Mouse (Mus musculus): ENCODE results near the gene Ngef.

GRCm38 (mm10) chr1:87468321-87468720 lies 105.3 kb downstream of the Ngef start:
- TF ChIP-seq CTCF (conservative IDR thresholded peaks at IDR 0.05; ENCODE audit: low read length) (no peak), POU5F1 (IDR thresholded peaks at IDR 0.05; ENCODE audit: borderline replicate concordance, low read length) (no peak)

Data from E14TG2a.4 (cell line).